In the genomic region with DNA sequence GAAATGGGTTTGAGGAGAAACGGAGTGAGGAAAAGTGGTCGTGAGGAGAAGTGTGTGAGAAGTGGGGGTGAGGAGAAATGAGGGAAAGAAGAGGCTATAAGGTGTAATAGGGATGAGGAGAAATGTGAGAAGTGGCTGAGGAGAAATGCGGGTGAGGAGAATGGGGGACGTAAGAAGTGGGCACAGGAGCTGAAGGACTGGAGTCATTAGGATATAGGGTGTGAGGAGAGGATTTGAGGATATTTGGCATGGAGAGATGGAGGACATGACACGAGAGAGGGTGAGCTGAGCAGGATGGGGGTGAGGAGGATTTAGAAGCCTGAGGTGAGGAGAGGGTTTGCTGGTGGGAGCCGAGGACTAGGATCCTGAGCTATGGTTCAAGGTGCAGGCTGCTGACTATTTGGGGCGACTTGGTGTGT, we compare ENCODE assay signal across 8 mouse cellular contexts. TPM values are rescaled to one million over a fixed set of nuclear protein-coding genes. Genes with fewer than 3 reads are reported as not detected.
DNase-seq lines count a peak whose midpoint lies in the region; ATAC-seq and TF ChIP-seq lines count a peak whose summit lies in the region.

No protein-coding gene starts in this region.

- peak overlapping the region; percentile 70 for H3K27ac ChIP-seq in heart, embryonic 13.5 days (replicated peaks)
- no peak overlapping the region for H3K27ac ChIP-seq in hindbrain, embryonic 12.5 days
- no peak overlapping the region for H3K27ac ChIP-seq in midbrain, embryonic 13.5 days

- intact Hi-C loops in heart, postnatal 14 days (cut with DNase I) = loop anchor here (5.0 kb wide), 2 partner anchors 63 to 208 kb away; a partner anchor contains a TSS

- H3K4me1 ChIP-seq in heart, embryonic 13.5 days = peaks cover 46% of the 10 kb centered on the region
- peaks cover 4% of the 10 kb centered on the region; the same call in 1 of the 2 replicates for H3K4me1 ChIP-seq in hindbrain, embryonic 12.5 days
- peaks cover 4% of the 10 kb centered on the region; the same call in 1 of the 2 replicates for H3K4me1 ChIP-seq in midbrain, embryonic 13.5 days (replicated peaks)

- peak overlapping the region; percentile 72 for H3K4me3 ChIP-seq in heart, embryonic 13.5 days
- peak overlapping the region; percentile 56 for H3K4me3 ChIP-seq in hindbrain, embryonic 12.5 days
- H3K4me3 ChIP-seq in midbrain, embryonic 13.5 days (replicated peaks) = peak overlapping the region; percentile 58

- H3K36me3 ChIP-seq in heart, embryonic 13.5 days = no peaks in the 10 kb centered on the region
- no peaks in the 10 kb centered on the region for H3K36me3 ChIP-seq in hindbrain, embryonic 12.5 days
- H3K36me3 ChIP-seq in midbrain, embryonic 13.5 days = no peaks in the 10 kb centered on the region

- TF ChIP-seq CTCF in Patski (IDR thresholded peaks at IDR 0.05) = no peak

- no peak for ATAC-seq in heart, embryonic 13.5 days (ENCODE audit: extremely low read depth, insufficient number of reproducible peaks, low FRiP score, low TSS enrichment)
- ATAC-seq in Patski = peak; percentile 18
- ATAC-seq in hindbrain, embryonic 12.5 days (ENCODE audit: low FRiP score) = peak; percentile 74
- ATAC-seq in midbrain, embryonic 13.5 days = peak; percentile 72

- CTCF ChIA-PET in Patski (lab: Charles Lee) = no interaction called here

- peak overlapping the region; percentile 86 for H3K4me2 ChIP-seq in heart, embryonic 13.5 days
- peak overlapping the region; percentile 90 for H3K4me2 ChIP-seq in hindbrain, embryonic 12.5 days (replicated peaks)
- peak overlapping the region; percentile 87 for H3K4me2 ChIP-seq in midbrain, embryonic 13.5 days (replicated peaks)

- POLR2A ChIA-PET in Patski (lab: Charles Lee) = interaction anchor here (0.7 to 1.5 kb wide), 2 partner anchors 55 to 90 kb away, joined by 5 to 6 read pairs; a partner anchor contains a TSS

- in situ Hi-C loops in Patski (cut with MboI; ENCODE audit: low pct_unique_long_range_greater_than_20kb) = no loop called here

- H3K9ac ChIP-seq in heart, embryonic 13.5 days = peak overlapping the region; percentile 88
- peak overlapping the region; percentile 64 for H3K9ac ChIP-seq in hindbrain, embryonic 12.5 days
- H3K9ac ChIP-seq in midbrain, embryonic 13.5 days (replicated peaks) = peak overlapping the region; percentile 70

- 39% methylated on average over 7 of the region's 7 CpGs for WGBS in heart, embryonic 13.5 days
- WGBS in hindbrain, embryonic 12.5 days = 36% methylated on average over 7 of the region's 7 CpGs
- 35% methylated on average over 7 of the region's 7 CpGs for WGBS in midbrain, embryonic 13.5 days

- DNase-seq in heart, postnatal 14 days = no peak
- no peak for DNase-seq in Patski (ENCODE audit: low read depth, low spot score)
- DNase-seq in urinary bladder, postnatal 25 days (ENCODE audit: low spot score) = no peak
- DNase-seq in cerebellum, postnatal 14 days = no peak
- no peak for DNase-seq in left cerebral cortex, adult 9 months (ENCODE audit: low spot score in 2 of 2)

- H3K27me3 ChIP-seq in heart, embryonic 13.5 days (replicated peaks) = no peaks in the 10 kb centered on the region
- peaks cover 31% of the 10 kb centered on the region for H3K27me3 ChIP-seq in Patski
- peaks cover 23% of the 10 kb centered on the region for H3K27me3 ChIP-seq in hindbrain, embryonic 12.5 days
- H3K27me3 ChIP-seq in midbrain, embryonic 13.5 days = peaks cover 27% of the 10 kb centered on the region

- H3K9me3 ChIP-seq in heart, embryonic 13.5 days = no peaks in the 10 kb centered on the region
- H3K9me3 ChIP-seq in hindbrain, embryonic 12.5 days (replicated peaks) = no peaks in the 10 kb centered on the region
- no peaks in the 10 kb centered on the region for H3K9me3 ChIP-seq in midbrain, embryonic 13.5 days

RNA-seq across cellular contexts. Expression of a gene that starts 0.5 kb away (rescaled TPM):
- polyA plus RNA-seq in heart, embryonic 13.5 days (2015; fragmentation: Nextera tagmentation; extraction: Ambion mirVana) = 209 and 223 TPM in 2 replicates
- 100 to 1,000 TPM; 334 to 382 TPM for total RNA-seq in heart, postnatal 14 days (2021)
- polyA plus RNA-seq in Patski (2021) = 6.7 TPM
- polyA plus RNA-seq in hindbrain, embryonic 12.5 days (2016; fragmentation: Nextera tagmentation; extraction: Ambion mirVana) = 39.6 and 44.0 TPM in 2 replicates
- 29.3 and 31.9 TPM in 2 replicates for polyA plus RNA-seq in midbrain, embryonic 13.5 days (2015; fragmentation: Nextera tagmentation; extraction: Ambion mirVana)

RNA-seq across cellular contexts. Expression of a gene that starts 0.6 kb away (rescaled TPM):
- not detected in 2 replicates for polyA plus RNA-seq in heart, embryonic 13.5 days (2015; fragmentation: Nextera tagmentation; extraction: Ambion mirVana)
- not detected for total RNA-seq in heart, postnatal 14 days (2021)
- polyA plus RNA-seq in Patski (2021) = not detected
- not detected in 2 replicates for polyA plus RNA-seq in hindbrain, embryonic 12.5 days (2016; fragmentation: Nextera tagmentation; extraction: Ambion mirVana)
- polyA plus RNA-seq in midbrain, embryonic 13.5 days (2015; fragmentation: Nextera tagmentation; extraction: Ambion mirVana) = not detected in 2 replicates

RNA-seq across cellular contexts. Expression of a gene that starts 55.5 kb away (rescaled TPM):
- polyA plus RNA-seq in heart, embryonic 13.5 days (2015; fragmentation: Nextera tagmentation; extraction: Ambion mirVana) = 97.6 and 106 TPM in 2 replicates
- total RNA-seq in heart, postnatal 14 days (2021) = 100 to 1,000 TPM; 204 to 214 TPM
- 150 TPM for polyA plus RNA-seq in Patski (2021)
- 38.5 and 39.6 TPM in 2 replicates for polyA plus RNA-seq in hindbrain, embryonic 12.5 days (2016; fragmentation: Nextera tagmentation; extraction: Ambion mirVana)
- polyA plus RNA-seq in midbrain, embryonic 13.5 days (2015; fragmentation: Nextera tagmentation; extraction: Ambion mirVana) = 32.2 and 36.4 TPM in 2 replicates
